Mouse (Mus musculus) MEL (cell line): ENCODE data around the gene Ets1. TPM values are rescaled to one million over a fixed set of nuclear protein-coding genes. Genes with fewer than 3 reads are reported as not detected.

Source experiments
- DNase-seq: peaks from one replicate; pipeline ENCODE4 v3.0.0; 2011; ENCODE audit warnings: low read depth, low spot score
- H3K27ac ChIP-seq: 2 replicates; pipeline ENCODE4 v1.5.1; 2012; ENCODE audit warnings: low read depth, mild to moderate bottlenecking, control low read depth, low read length, moderate library complexity; ENCODE audit not compliant: control insufficient read depth
- H3K27me3 ChIP-seq, 2 experiments: fragments of 150-350 bp in 1 of 2; sonication (generic) in 1 of 2; 2 replicates each; pipeline ENCODE4 v1.6.1; 2012; ENCODE audit warnings: low read length in 2 of 2, mild to moderate bottlenecking in 2 of 2, improper control_type of control experiment in 1 of 2, moderate library complexity in 1 of 2; ENCODE audit not compliant: insufficient read depth in 2 of 2, control insufficient read depth in 1 of 2
- H3K36me3 ChIP-seq, 2 experiments: 2 replicates each; pipeline ENCODE4 v1.6.1; 2012 to 2014; ENCODE audit warnings: low read length in 2 of 2, improper control_type of control experiment in 1 of 2, inconsistent platforms in 1 of 2, mild to moderate bottlenecking in 1 of 2; ENCODE audit not compliant: insufficient read depth in 2 of 2, control insufficient read depth in 1 of 2
- H3K4me1 ChIP-seq, 2 experiments: fragments of 150-350 bp in 1 of 2; sonication (generic) in 1 of 2; 2 replicates each; pipeline ENCODE4 v1.6.1; 2012; ENCODE audit warnings: low read length in 2 of 2, improper control_type of control experiment in 1 of 2, mild to moderate bottlenecking in 1 of 2; ENCODE audit not compliant: insufficient read depth in 2 of 2, control insufficient read depth in 1 of 2
- H3K4me3 ChIP-seq, 2 experiments: fragments of 150-350 bp in 1 of 2; sonication (generic) in 1 of 2; 2 replicates each; pipeline ENCODE4 v1.5.1; 2012; ENCODE audit warnings: low read depth in 2 of 2, low read length in 2 of 2, mild to moderate bottlenecking in 2 of 2, moderate library complexity in 2 of 2, control low read depth in 1 of 2, improper control_type of control experiment in 1 of 2; ENCODE audit not compliant: control insufficient read depth in 1 of 2, insufficient read depth in 1 of 2
- H3K79me2 ChIP-seq: 2 replicates; pipeline ENCODE4 v1.6.1; 2012; ENCODE audit warnings: mild to moderate bottlenecking, low read length, moderate library complexity; ENCODE audit not compliant: control insufficient read depth, poor library complexity, insufficient read depth
- H3K9ac ChIP-seq: 2 replicates; pipeline ENCODE4 v1.6.1; 2012; ENCODE audit warnings: low read depth, mild to moderate bottlenecking, control low read depth, low read length, moderate library complexity; ENCODE audit not compliant: control insufficient read depth, poor library complexity, severe bottlenecking
- H3K9me3 ChIP-seq: fragments of 150-350 bp; sonication (generic); replicated peaks from 2 replicates; pipeline ENCODE4 v1.6.1; 2012; ENCODE audit warnings: mild to moderate bottlenecking, low read length, improper control_type of control experiment, moderate library complexity; ENCODE audit not compliant: insufficient read depth
- BHLHE40 ChIP-seq: IDR thresholded peaks from 2 replicates; pipeline ENCODE4 v1.6.1; 2012; ENCODE audit warnings: low read depth, mild to moderate bottlenecking, inconsistent platforms, low read length, improper control_type of control experiment, borderline replicate concordance
- CHD2 ChIP-seq: IDR thresholded peaks from 2 replicates; pipeline ENCODE4 v1.6.1; 2011; ENCODE audit warnings: low read length, improper control_type of control experiment
- CTCF ChIP-seq, 3 experiments: IDR thresholded peaks in 2 of 3; conservative IDR thresholded peaks in 1 of 3; 2 replicates each; pipeline ENCODE4 v1.5.1; 2011 to 2012; ENCODE audit warnings: low read length in 3 of 3, low read depth in 2 of 3, mild to moderate bottlenecking in 2 of 3, improper control_type of control experiment in 1 of 3, inconsistent platforms in 1 of 3, mixed read lengths in 1 of 3, moderate library complexity in 1 of 3; ENCODE audit not compliant: control insufficient read depth in 1 of 3, insufficient read depth in 1 of 3, poor library complexity in 1 of 3, severe bottlenecking in 1 of 3
- ETS1 ChIP-seq: IDR thresholded peaks from 2 replicates; pipeline ENCODE4 v1.6.1; 2012; ENCODE audit warnings: low read depth, mild to moderate bottlenecking, inconsistent platforms, low read length, improper control_type of control experiment, moderate library complexity
- HCFC1 ChIP-seq: IDR thresholded peaks from 2 replicates; pipeline ENCODE4 v1.6.1; 2012; ENCODE audit warnings: low read depth, mild to moderate bottlenecking, inconsistent platforms, low read length, improper control_type of control experiment, moderate library complexity
- KAT2A ChIP-seq: conservative IDR thresholded peaks from 2 replicates; pipeline ENCODE4 v1.6.1; 2012; ENCODE audit warnings: low read depth, low read length, improper control_type of control experiment, inconsistent platforms
- MAFK ChIP-seq: IDR thresholded peaks from 2 replicates; pipeline ENCODE4 v1.6.1; 2011; ENCODE audit warnings: low read depth, mild to moderate bottlenecking, low read length, improper control_type of control experiment, borderline replicate concordance
- MAX ChIP-seq: IDR thresholded peaks from 2 replicates; pipeline ENCODE4 v1.6.1; 2011; ENCODE audit warnings: low read length, improper control_type of control experiment
- MAZ ChIP-seq: IDR thresholded peaks from 2 replicates; pipeline ENCODE4 v1.6.1; 2012; ENCODE audit warnings: low read depth, mild to moderate bottlenecking, inconsistent platforms, low read length, improper control_type of control experiment
- MEF2A ChIP-seq: IDR thresholded peaks from 2 replicates; pipeline ENCODE4 v1.6.1; 2014; ENCODE audit warnings: low read depth, mild to moderate bottlenecking, inconsistent platforms, low read length, improper control_type of control experiment; ENCODE audit not compliant: poor library complexity, insufficient replicate concordance, severe bottlenecking; ENCODE audit errors: extremely low read depth
- MXI1 ChIP-seq: IDR thresholded peaks from 2 replicates; pipeline ENCODE4 v1.6.1; 2011; ENCODE audit warnings: mild to moderate bottlenecking, low read depth, low read length, improper control_type of control experiment
- MYC ChIP-seq: IDR thresholded peaks from 2 replicates; pipeline ENCODE4 v1.6.1; 2011; ENCODE audit warnings: low read depth, mild to moderate bottlenecking, low read length, improper control_type of control experiment, moderate library complexity
- NRF1 ChIP-seq: IDR thresholded peaks from 2 replicates; pipeline ENCODE4 v1.6.1; 2014; ENCODE audit warnings: low read depth, mild to moderate bottlenecking, inconsistent platforms, low read length, improper control_type of control experiment, moderate library complexity; ENCODE audit not compliant: poor library complexity, insufficient read depth, severe bottlenecking
- POLR2A ChIP-seq, 2 experiments: IDR thresholded peaks; 2 replicates each; pipeline ENCODE4 v1.6.1; 2011 to 2012; ENCODE audit warnings: low read length in 2 of 2, mild to moderate bottlenecking in 2 of 2, control low read depth in 1 of 2, improper control_type of control experiment in 1 of 2, low read depth in 1 of 2, moderate library complexity in 1 of 2; ENCODE audit not compliant: control insufficient read depth in 1 of 2, insufficient read depth in 1 of 2, poor library complexity in 1 of 2
- POLR2AphosphoS2 ChIP-seq: IDR thresholded peaks from 2 replicates; pipeline ENCODE4 v1.6.1; 2011; ENCODE audit warnings: low read length, improper control_type of control experiment
- POLR2AphosphoS5 ChIP-seq: IDR thresholded peaks from 2 replicates; pipeline ENCODE4 v1.6.1; 2012; ENCODE audit warnings: low read depth, borderline replicate concordance, mild to moderate bottlenecking, inconsistent platforms, low read length, moderate library complexity, mixed read lengths
- RAD21 ChIP-seq: IDR thresholded peaks from 2 replicates; pipeline ENCODE4 v1.6.1; 2011; ENCODE audit warnings: mild to moderate bottlenecking, low read depth, low read length, improper control_type of control experiment
- SMC3 ChIP-seq: IDR thresholded peaks from 2 replicates; pipeline ENCODE4 v1.6.1; 2011; ENCODE audit warnings: low read depth, low read length, improper control_type of control experiment
- TAL1 ChIP-seq: IDR thresholded peaks from 2 replicates; pipeline ENCODE4 v1.6.1; 2012; ENCODE audit warnings: mild to moderate bottlenecking, inconsistent platforms, low read length, moderate library complexity, mixed read lengths
- TCF12 ChIP-seq: IDR thresholded peaks from 2 replicates; pipeline ENCODE4 v1.6.1; 2014; ENCODE audit warnings: low read depth, mild to moderate bottlenecking, inconsistent platforms, low read length, improper control_type of control experiment, moderate library complexity
- UBTF ChIP-seq: IDR thresholded peaks from 2 replicates; pipeline ENCODE4 v1.6.1; 2012; ENCODE audit warnings: low read depth, mild to moderate bottlenecking, inconsistent platforms, low read length, improper control_type of control experiment, moderate library complexity, borderline replicate concordance; ENCODE audit not compliant: insufficient read depth
- USF2 ChIP-seq, 2 experiments: IDR thresholded peaks; 2 replicates each; pipeline ENCODE4 v1.6.1; 2011 to 2012; ENCODE audit warnings: improper control_type of control experiment in 2 of 2, low read length in 2 of 2, borderline replicate concordance in 1 of 2, inconsistent platforms in 1 of 2, low read depth in 1 of 2, mild to moderate bottlenecking in 1 of 2; ENCODE audit not compliant: insufficient read depth in 1 of 2
- ZKSCAN1 ChIP-seq: IDR thresholded peaks from 2 replicates; pipeline ENCODE4 v1.6.1; 2012; ENCODE audit warnings: low read depth, mild to moderate bottlenecking, inconsistent platforms, low read length, improper control_type of control experiment, moderate library complexity
- polyA plus RNA-seq, 2 experiments: library from polyadenylated mRNA; stranded (reverse) in 1 of 2; unstranded in 1 of 2; fragments of >175 nt in 1 of 2; fragments of >200 nt in 1 of 2; gene quantifications; 2 replicates each; pipeline versions ENCODE4 v1.2.1 to v1.2.4; 2012; ENCODE audit warnings: low replicate concordance in 2 of 2, low read depth in 1 of 2; ENCODE audit not compliant: insufficient read length in 2 of 2, insufficient read depth in 1 of 2, missing spikeins in 1 of 2
- total RNA-seq: library from RNA; depleted of rRNA; stranded (reverse); fragments of 300-350 nt; gene quantifications from 2 replicates; pipeline ENCODE4 v1.2.3, GENCODE M21; 2012

Gene Ets1
- total and polyA plus RNA-seq, 3 experiments: 0.10 to 0.19 TPM; not detected in 1

DNA sequence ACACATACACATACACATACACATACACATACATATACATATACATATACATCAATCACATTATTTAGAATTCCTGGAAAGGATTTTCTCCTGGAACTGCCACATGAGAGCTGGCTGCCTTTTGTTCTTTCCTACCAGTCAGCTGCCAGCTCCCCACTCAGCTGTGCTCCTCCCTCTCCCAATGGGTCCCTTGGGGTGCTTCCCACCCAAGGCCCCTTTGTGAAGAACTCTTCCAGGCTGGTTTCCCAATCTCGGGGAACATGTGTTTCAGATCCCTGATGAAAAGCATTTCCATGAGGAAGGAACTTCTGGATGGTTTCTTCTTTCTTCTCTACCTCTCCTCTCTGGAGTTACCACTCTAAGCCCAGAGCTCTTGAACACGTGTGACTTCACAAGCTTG, 52.3 kb downstream of the Ets1 start:
- H3K79me2 ChIP-seq: no peaks in the 10 kb centered on the region
- no peak overlapping the region for H3K27ac ChIP-seq
- no peak overlapping the region for H3K4me3 ChIP-seq
- no peak for DNase-seq
- TF ChIP-seq USF2 (IDR thresholded peaks at IDR 0.05; ENCODE audit: borderline replicate concordance in 1 of 2, insufficient read depth in 1 of 2, low read depth in 1 of 2, low read length in 2 of 2): no peak
- TF ChIP-seq TCF12: no peak
- TF ChIP-seq POLR2AphosphoS2: no peak
- no peak for TF ChIP-seq UBTF
- no peak for TF ChIP-seq CTCF (IDR thresholded peaks at IDR 0.05 in 2 of 3, conservative IDR thresholded peaks at IDR 0.05 in 1 of 3; ENCODE audit: control insufficient read depth in 1 of 3, insufficient read depth in 1 of 3, low read depth in 2 of 3, low read length in 3 of 3, poor library complexity in 1 of 3, severe bottlenecking in 1 of 3)
- TF ChIP-seq BHLHE40: no peak
- no peak for TF ChIP-seq MYC
- TF ChIP-seq MEF2A: no peak
- TF ChIP-seq POLR2A (IDR thresholded peaks at IDR 0.05; ENCODE audit: control insufficient read depth in 1 of 2, insufficient read depth in 1 of 2, low read depth in 1 of 2, low read length in 2 of 2, poor library complexity in 1 of 2): no peak
- no peak for TF ChIP-seq POLR2AphosphoS5
- no peak for TF ChIP-seq TAL1
- no peak for TF ChIP-seq NRF1
- no peak for TF ChIP-seq MAZ
- TF ChIP-seq MAX: no peak
- TF ChIP-seq ETS1: no peak
- no peak for TF ChIP-seq KAT2A
- no peaks in the 10 kb centered on the region for H3K9me3 ChIP-seq
- no peak overlapping the region for H3K9ac ChIP-seq
- no peaks in the 10 kb centered on the region for H3K4me1 ChIP-seq
- H3K27me3 ChIP-seq: peaks cover 2 to 3% of the 10 kb centered on the region in 2 experiments; a peak in 3 of 4 replicates
- no peaks in the 10 kb centered on the region for H3K36me3 ChIP-seq

GRCm38 (mm10) chr9:32691151-32691925, 55.3 kb downstream of the Ets1 start:
- DNase-seq: no peak
- Histone ChIP-seq H3K9ac (no peak overlapping the region), H3K27ac (no peak overlapping the region), H3K4me3 (no peak overlapping the region), H3K79me2 (no peaks in the 10 kb centered on the region; the same call in 1 of the 2 replicates), H3K4me1 (peaks cover 2 to 3% of the 10 kb centered on the region in 2 experiments; a peak in 2 of 4 replicates), H3K27me3 (peaks cover 5% of the 10 kb centered on the region in 2 experiments; a peak in 3 of 4 replicates), H3K9me3 (no peaks in the 10 kb centered on the region), H3K36me3 (peaks cover 0 to 2% of the 10 kb centered on the region in 2 experiments; a peak in 1 of 4 replicates)
- no peak for TF ChIP-seq ZKSCAN1
- no peak for TF ChIP-seq MEF2A
- TF ChIP-seq POLR2AphosphoS2: no peak
- no peak for TF ChIP-seq RAD21
- no peak for TF ChIP-seq TCF12
- TF ChIP-seq CHD2: no peak
- TF ChIP-seq MXI1: no peak
- no peak for TF ChIP-seq NRF1
- no peak for TF ChIP-seq MAFK
- TF ChIP-seq HCFC1: no peak
- no peak for TF ChIP-seq SMC3
- no peak for TF ChIP-seq KAT2A
